14 mouse cellular contexts compared by ENCODE assay signal in genomic region chr6:82756216-82756615, GRCm38 (mm10). TPM values are rescaled to one million over a fixed set of nuclear protein-coding genes. Genes with fewer than 3 reads are reported as not detected.
DNase-seq lines count a peak whose midpoint lies in the region; ATAC-seq lines count a peak whose summit lies in the region.
"Had no signal": no experiment of that assay in that cellular context is flagged by ENCODE, and none has a peak within 500 bp of the region (broad histone marks: within the 10 kb centered on the region; RNA-seq: fewer than 3 reads in every experiment).

No protein-coding gene starts in this region.

- peak overlapping the region; percentile 57 for H3K27ac ChIP-seq in heart, embryonic 13.5 days (replicated peaks)
- H3K27ac ChIP-seq in midbrain, embryonic 11.5 days (ENCODE audit: low read depth, low read length), result no peak overlapping the region
- H3K27ac ChIP-seq: forebrain, embryonic 12.5 days; stomach, embryonic 15.5 days had no signal

- peak; percentile 28 to 62 for DNase-seq in lung, adult 18-20 months
- no peak for DNase-seq in lung, postnatal 4 days
- peak; percentile 48 for DNase-seq in adrenal gland, postnatal 14 days
- DNase-seq in thymus, postnatal 0 days (ENCODE audit: low spot score), result no peak
- no peak for DNase-seq in midbrain, embryonic 11.5 days (ENCODE audit: low spot score, missing footprints)
- DNase-seq in frontal cortex, adult 2 months (ENCODE audit: extremely low spot score in 1 of 2, low spot score in 1 of 2), result no peak
- DNase-seq: kidney, adult 11 months; kidney, postnatal 36 days; right cerebral cortex, postnatal 25 days had no signal

- H3K4me1 ChIP-seq in heart, embryonic 13.5 days, result peaks cover 85% of the 10 kb centered on the region
- H3K4me1 ChIP-seq in midbrain, embryonic 11.5 days (ENCODE audit: control insufficient read depth, insufficient read depth, low read length), result no peaks in the 10 kb centered on the region
- H3K4me1 ChIP-seq: forebrain, embryonic 12.5 days had no signal

- H3K4me3 ChIP-seq in heart, embryonic 13.5 days, result no peak overlapping the region
- H3K4me3 ChIP-seq in midbrain, embryonic 11.5 days (ENCODE audit: low read depth, low read length), result no peak overlapping the region
- H3K4me3 ChIP-seq: forebrain, embryonic 12.5 days; stomach, embryonic 15.5 days had no signal

- WGBS in heart, embryonic 13.5 days, result 57% methylated on average over 7 of the region's 7 CpGs
- 90% methylated on average over 7 of the region's 7 CpGs for WGBS in midbrain, embryonic 11.5 days

- H3K9me3 ChIP-seq in heart, embryonic 13.5 days, result no peaks in the 10 kb centered on the region
- no peaks in the 10 kb centered on the region for H3K9me3 ChIP-seq in midbrain, embryonic 11.5 days (ENCODE audit: control insufficient read depth, low read length)
- H3K9me3 ChIP-seq: forebrain, embryonic 12.5 days; stomach, embryonic 15.5 days had no signal

- no peak overlapping the region for H3K4me2 ChIP-seq in heart, embryonic 13.5 days
- H3K4me2 ChIP-seq in midbrain, embryonic 11.5 days, result no peak overlapping the region
- H3K4me2 ChIP-seq: forebrain, embryonic 12.5 days; liver, embryonic 11.5 days; stomach, embryonic 15.5 days had no signal

- peak overlapping the region; percentile 25; the same call in 1 of the 2 replicates for H3K9ac ChIP-seq in heart, embryonic 13.5 days
- H3K9ac ChIP-seq in midbrain, embryonic 11.5 days (ENCODE audit: low read length), result no peak overlapping the region
- H3K9ac ChIP-seq: forebrain, embryonic 12.5 days; stomach, embryonic 15.5 days had no signal

- H3K27me3 ChIP-seq in heart, embryonic 13.5 days (replicated peaks), result no peaks in the 10 kb centered on the region
- H3K27me3 ChIP-seq in midbrain, embryonic 11.5 days (ENCODE audit: control insufficient read depth, insufficient read depth, low read length), result no peaks in the 10 kb centered on the region
- H3K27me3 ChIP-seq: forebrain, embryonic 12.5 days; stomach, embryonic 15.5 days had no signal

- no peak for ATAC-seq in heart, embryonic 13.5 days (ENCODE audit: extremely low read depth, insufficient number of reproducible peaks, low FRiP score, low TSS enrichment)
- no peak for ATAC-seq in midbrain, embryonic 11.5 days (ENCODE audit: low FRiP score)
- ATAC-seq: activated CD4-positive, CD25-positive, alpha-beta regulatory T cell, adult 4 months had no signal

- H3K36me3 ChIP-seq in heart, embryonic 13.5 days, result peaks cover 27% of the 10 kb centered on the region
- no peaks in the 10 kb centered on the region; the same call in 1 of the 2 replicates for H3K36me3 ChIP-seq in midbrain, embryonic 11.5 days (ENCODE audit: control insufficient read depth, insufficient read depth, low read length)

RNA-seq across cellular contexts. Expression of gene Hk2, which starts 18.0 kb away (rescaled TPM):
- 123 and 126 TPM in 2 replicates for total RNA-seq in adrenal gland, postnatal 14 days (2021)
- 28.9 and 36.2 TPM in 2 replicates for polyA plus RNA-seq in heart, embryonic 13.5 days (2015; fragmentation: Nextera tagmentation; extraction: Ambion mirVana)
- polyA plus RNA-seq in thymus, postnatal 0 days (2015; fragmentation: Nextera tagmentation; extraction: Ambion mirVana), result 3.6 and 5.2 TPM in 2 replicates
- polyA plus RNA-seq in midbrain, embryonic 11.5 days (2014; fragmentation: Nextera tagmentation; extraction: Ambion mirVana), result 16.3 and 16.8 TPM in 2 replicates
- polyA plus RNA-seq in frontal cortex, adult 2 months (2012; rRNA removed), result 2.6 and 2.9 TPM in 2 replicates

RNA-seq across cellular contexts. Expression of gene Pole4, which starts 51.1 kb away (rescaled TPM):
- 39.5 and 42.3 TPM in 2 replicates for total RNA-seq in adrenal gland, postnatal 14 days (2021)
- 82.5 and 97.5 TPM in 2 replicates for polyA plus RNA-seq in heart, embryonic 13.5 days (2015; fragmentation: Nextera tagmentation; extraction: Ambion mirVana)
- polyA plus RNA-seq in thymus, postnatal 0 days (2015; fragmentation: Nextera tagmentation; extraction: Ambion mirVana), result 146 and 155 TPM in 2 replicates
- polyA plus RNA-seq in midbrain, embryonic 11.5 days (2014; fragmentation: Nextera tagmentation; extraction: Ambion mirVana), result 107 and 111 TPM in 2 replicates
- 41.6 and 44.6 TPM in 2 replicates for polyA plus RNA-seq in frontal cortex, adult 2 months (2012; rRNA removed)

Comparison
In these comparisons a context has a peak if more than half of its experiments do, and no peak if none do; other contexts are left out.
1. DNase-seq: peak in lung, adult 18-20 months (2 of 2) and adrenal gland, postnatal 14 days (single experiment); none in lung, postnatal 4 days (0 of 2), thymus, postnatal 0 days (single experiment), midbrain, embryonic 11.5 days (single experiment) and frontal cortex, adult 2 months (0 of 2).